Mouse (Mus musculus) heart, embryonic 14.5 days (tissue): ENCODE data around the gene Irf2bp1. TPM values are rescaled to one million over a fixed set of nuclear protein-coding genes. Genes with fewer than 3 reads are reported as not detected.

Experiments used
- ATAC-seq: fragments of 200-750 bp; cut with Nextera tagmentation; 2 replicates; pipeline ENCODE4 v1.8.0; 2017; ENCODE audit warnings: low read depth, moderate TSS enrichment; ENCODE audit not compliant: insufficient number of reproducible peaks, insufficient read depth, low FRiP score
- H3K27ac ChIP-seq, 2 experiments: fragments of 200-500 bp in 1 of 2; fragments of 300-500 bp in 1 of 2; sonication (generic) in 1 of 2; replicated peaks in 1 of 2; 2 replicates each; pipeline ENCODE4 v1.5.1; 2012 to 2014; ENCODE audit warnings: low read depth in 2 of 2, low read length in 2 of 2, control low read depth in 1 of 2, mild to moderate bottlenecking in 1 of 2, mixed read lengths in 1 of 2; ENCODE audit not compliant: control insufficient read depth in 1 of 2, insufficient read depth in 1 of 2
- H3K27me3 ChIP-seq: fragments of 300-500 bp; sonication (generic); 2 replicates; pipeline ENCODE4 v1.6.1; 2014; ENCODE audit warnings: mild to moderate bottlenecking, low read length, control low read depth; ENCODE audit not compliant: control insufficient read depth, insufficient read depth
- H3K36me3 ChIP-seq: fragments of 300-500 bp; sonication (generic); 2 replicates; pipeline ENCODE4 v1.6.1; 2014; ENCODE audit warnings: mild to moderate bottlenecking, control low read depth, low read length, mixed read lengths; ENCODE audit not compliant: control insufficient read depth, insufficient read depth
- H3K4me1 ChIP-seq, 2 experiments: fragments of 200-500 bp in 1 of 2; fragments of 300-500 bp in 1 of 2; sonication (generic) in 1 of 2; 2 replicates each; pipeline ENCODE4 v1.6.1; 2012 to 2014; ENCODE audit warnings: low read length in 2 of 2, control low read depth in 1 of 2, mixed read lengths in 1 of 2; ENCODE audit not compliant: control insufficient read depth in 2 of 2, insufficient read depth in 2 of 2
- H3K4me2 ChIP-seq: fragments of 300-500 bp; sonication (generic); 2 replicates; pipeline ENCODE4 v1.6.1; 2014; ENCODE audit warnings: mild to moderate bottlenecking, low read length
- H3K4me3 ChIP-seq, 2 experiments: fragments of 200-500 bp in 1 of 2; fragments of 300-500 bp in 1 of 2; sonication (generic) in 1 of 2; 2 replicates each; pipeline ENCODE4 v1.5.1; 2012 to 2014; ENCODE audit warnings: low read length in 2 of 2, mild to moderate bottlenecking in 2 of 2, control low read depth in 1 of 2, low read depth in 1 of 2, moderate library complexity in 1 of 2; ENCODE audit not compliant: control insufficient read depth in 1 of 2, insufficient read depth in 1 of 2
- H3K9ac ChIP-seq: fragments of 300-500 bp; sonication (generic); 2 replicates; pipeline ENCODE4 v1.6.1; 2014; ENCODE audit warnings: mild to moderate bottlenecking, low read length
- H3K9me3 ChIP-seq: fragments of 300-500 bp; sonication (generic); 2 replicates; pipeline ENCODE4 v1.6.1; 2016; ENCODE audit warnings: low read length, control low read depth; ENCODE audit not compliant: control insufficient read depth
- WGBS: fragments of 180-500 bp; shearing (Covaris S2); extraction: QIAGEN DNeasy Blood & Tissue Kit; methylation state at CpG from one replicate; pipeline ENCODE4 v1.1.7; 2014; 5-methylcytosine and 5-hydroxymethylcytosine counted together
- polyA plus RNA-seq: library from polyadenylated mRNA; unstranded; fragments of >200 nt; fragmentation: Nextera tagmentation; extraction: Ambion mirVana; gene quantifications from 2 replicates; pipeline ENCODE4 v1.2.1, GENCODE M21; 2014

Gene Irf2bp1
- polyA plus RNA-seq, 1 experiment from 2014 or later: 17.8 TPM

DNA sequence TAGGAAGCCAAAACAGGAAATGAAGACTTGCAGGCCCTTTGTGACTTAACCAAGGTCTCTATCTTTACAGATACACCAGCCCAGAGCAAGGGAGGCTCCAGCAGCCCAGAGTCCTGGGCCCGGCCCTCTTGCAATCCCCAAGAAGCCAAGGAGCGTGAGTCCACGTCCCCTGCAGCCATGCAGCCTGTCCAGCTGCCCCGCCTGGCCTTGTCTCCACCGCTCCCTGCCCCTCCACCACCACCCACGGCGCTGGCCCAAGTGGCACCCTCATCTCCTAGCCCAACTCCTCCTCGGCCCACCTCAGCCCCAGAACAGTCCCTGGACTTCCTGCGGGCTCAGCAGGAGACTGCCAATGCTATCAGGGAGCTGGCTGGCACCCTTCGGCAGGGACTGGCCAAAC lies 3.4 kb upstream of the Irf2bp1 start:
- peaks cover 7 to 33% of the 10 kb centered on the region in 2 experiments for H3K4me1 ChIP-seq

DNA sequence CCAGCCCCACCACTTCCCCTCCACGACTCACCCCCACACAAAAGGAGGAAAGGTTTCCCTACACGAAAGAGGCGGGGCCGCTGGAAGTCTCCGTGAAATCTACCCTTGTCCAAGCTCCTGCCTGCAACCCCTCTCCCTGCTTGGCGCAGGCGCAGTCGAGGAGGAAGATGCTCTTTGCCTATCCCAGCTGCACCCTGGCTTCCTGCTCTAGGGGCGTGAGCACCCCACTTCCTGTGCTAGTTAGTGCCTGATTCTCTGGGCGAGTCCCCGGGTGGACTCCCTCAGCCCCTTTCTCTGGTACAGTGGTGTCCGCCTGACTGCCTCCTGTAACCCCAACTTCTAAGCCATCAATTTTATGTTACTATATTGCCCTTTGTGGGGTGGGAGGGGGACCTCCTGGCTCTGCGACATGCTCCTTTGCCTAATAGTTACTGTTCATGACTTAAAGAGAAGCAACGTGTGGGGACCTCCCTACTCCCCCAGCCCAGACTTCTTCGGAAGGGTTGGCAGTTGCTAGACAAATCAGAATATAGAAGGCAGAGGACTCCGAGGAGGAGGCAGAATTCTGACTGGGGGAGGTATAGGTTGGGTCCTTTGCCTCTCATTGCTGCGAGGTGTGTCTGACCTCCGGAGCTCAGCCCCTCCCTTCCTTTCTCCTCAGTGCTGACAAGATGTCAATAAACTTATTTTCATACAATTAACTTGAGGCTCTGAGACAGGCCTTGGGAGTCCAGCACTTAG lies 2.6 kb upstream of the Irf2bp1 start:
- Histone ChIP-seq H3K9ac (peak overlapping the region; percentile 75), H3K27me3 (no peaks in the 10 kb centered on the region), H3K36me3 (peaks cover 15% of the 10 kb centered on the region), H3K4me1 (peaks cover 9 to 41% of the 10 kb centered on the region in 2 experiments), H3K4me2 (peak overlapping the region; percentile 70), H3K27ac (peak overlapping the region in 1 of 2 experiments; percentile 61; a peak in 2 of 4 replicates), H3K4me3 (peak overlapping the region; percentile 45 to 48), H3K9me3 (no peaks in the 10 kb centered on the region)
- WGBS: 28% methylated on average over 18 of the region's 18 CpGs
- ATAC-seq: no peak

More for the DNA sequence above, 3.4 kb upstream of the Irf2bp1 start:
- Histone ChIP-seq H3K9ac (peak overlapping the region; percentile 75), H3K27ac (peak overlapping the region in 1 of 2 experiments; percentile 58; a peak in 2 of 4 replicates), H3K4me2 (peak overlapping the region; percentile 70), H3K9me3 (no peaks in the 10 kb centered on the region), H3K27me3 (no peaks in the 10 kb centered on the region), H3K36me3 (peaks cover 7% of the 10 kb centered on the region), H3K4me3 (peak overlapping the region; percentile 45 to 48)
- 27% methylated on average over 10 of the region's 10 CpGs for WGBS
- ATAC-seq: no peak

- H3K4me1 ChIP-seq: peaks cover 9 to 45% of the 10 kb centered on the region in 2 experiments
- 76% methylated on average over 3 of the region's 3 CpGs for WGBS
- H3K9ac ChIP-seq: no peak overlapping the region; the same call in 1 of the 2 replicates
These were observed 2.1 kb upstream of the Irf2bp1 start for GRCm38 (mm10) chr7:19001807-19002085.

GRCm38 (mm10) chr7:19002115-19002514 lies 1.7 kb upstream of the Irf2bp1 start:
- WGBS: 44% methylated on average over 4 of the region's 4 CpGs
- H3K4me1 ChIP-seq: peaks cover 9 to 48% of the 10 kb centered on the region in 2 experiments
- no peak for ATAC-seq

More at GRCm38 (mm10) chr7:19001807-19002085, 2.1 kb upstream of the Irf2bp1 start:
- no peaks in the 10 kb centered on the region for H3K9me3 ChIP-seq
- ATAC-seq: no peak
- 0 out of 2 replicates have a peak overlapping the region, but pooled peaks have one; percentile 70 for H3K4me2 ChIP-seq
- H3K27me3 ChIP-seq: no peaks in the 10 kb centered on the region
- H3K36me3 ChIP-seq: peaks cover 20% of the 10 kb centered on the region
- peak overlapping the region in 1 of 2 experiments; percentile 61; a peak in 1 of 4 replicates for H3K27ac ChIP-seq
- H3K4me3 ChIP-seq: no peak overlapping the region

DNA sequence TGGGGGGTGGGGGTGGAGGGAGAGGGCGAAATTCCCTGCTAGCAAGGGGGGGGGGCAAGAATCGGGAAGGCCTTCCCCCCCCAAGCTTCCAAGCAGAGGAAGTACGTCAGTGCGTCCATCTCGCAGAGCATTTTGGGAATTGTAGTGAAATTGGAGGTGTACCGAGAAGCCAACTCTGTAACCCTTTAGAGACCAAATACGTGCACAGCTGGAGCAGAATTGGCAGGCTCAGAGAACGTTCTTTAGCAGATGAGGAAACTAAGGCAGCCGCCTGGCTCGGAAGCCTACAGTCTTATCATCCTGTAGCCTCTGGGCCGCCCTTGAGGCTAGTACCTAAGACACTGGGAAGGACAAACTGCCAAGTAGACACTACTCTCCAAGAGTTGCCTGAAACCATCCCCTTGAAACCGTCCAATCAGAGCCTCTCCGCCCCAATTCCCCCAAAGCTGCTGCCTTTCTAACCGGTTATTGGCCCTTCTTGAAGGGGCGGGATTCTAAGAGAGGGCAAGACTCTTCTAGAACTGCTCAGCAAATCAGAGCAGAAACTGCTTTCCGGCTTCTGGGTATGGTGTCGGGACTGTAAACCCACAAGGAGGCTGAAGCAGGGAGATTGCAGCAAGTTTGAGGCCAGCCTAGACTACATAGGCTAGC lies 871 bp upstream of the Irf2bp1 start:
- Histone ChIP-seq H3K27ac (peak overlapping the region; percentile 44 to 67), H3K4me2 (peak overlapping the region; percentile 82), H3K36me3 (peaks cover 32% of the 10 kb centered on the region), H3K27me3 (no peaks in the 10 kb centered on the region), H3K4me1 (peaks cover 9 to 48% of the 10 kb centered on the region in 2 experiments), H3K4me3 (peak overlapping the region; percentile 43 to 45), H3K9me3 (no peaks in the 10 kb centered on the region), H3K9ac (peak overlapping the region; percentile 80)
- 0 out of 2 replicates have a peak, but pooled peaks have one; percentile 22 for ATAC-seq
- WGBS: 3% methylated on average over 17 of the region's 17 CpGs

More at GRCm38 (mm10) chr7:19002115-19002514, 1.7 kb upstream of the Irf2bp1 start:
- peaks cover 24% of the 10 kb centered on the region for H3K36me3 ChIP-seq
- H3K9me3 ChIP-seq: no peaks in the 10 kb centered on the region
- H3K9ac ChIP-seq: peak overlapping the region; percentile 80
- peak overlapping the region; percentile 82 for H3K4me2 ChIP-seq
- H3K27me3 ChIP-seq: no peaks in the 10 kb centered on the region
- peak overlapping the region in 1 of 2 experiments; percentile 67; a peak in 2 of 4 replicates for H3K27ac ChIP-seq
- H3K4me3 ChIP-seq: peak overlapping the region in 1 of 2 experiments; percentile 43; a peak in 2 of 4 replicates

DNA sequence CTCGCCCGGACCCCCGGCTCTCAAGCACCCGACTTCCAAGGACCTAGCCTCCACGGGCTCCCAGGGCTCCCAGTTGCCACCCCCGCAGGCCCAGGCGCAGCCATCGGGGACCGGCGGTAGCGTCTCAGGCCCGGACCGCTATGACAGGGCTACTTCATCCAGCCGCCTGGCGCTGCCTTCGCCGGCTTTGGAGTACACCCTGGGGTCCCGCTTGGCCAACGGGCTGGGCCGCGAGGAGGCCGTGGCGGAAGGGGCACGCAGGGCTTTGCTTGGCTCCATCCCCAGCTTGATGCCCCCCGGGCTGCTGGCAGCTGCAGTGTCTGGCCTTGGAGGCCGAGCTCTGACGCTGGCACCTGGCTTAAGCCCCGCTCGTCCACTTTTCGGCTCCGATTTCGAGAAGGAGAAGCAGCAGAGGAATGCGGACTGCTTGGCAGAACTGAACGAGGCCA lies 811 bp downstream of the Irf2bp1 start:
- H3K27ac ChIP-seq: peak overlapping the region; percentile 9 to 94; a peak in 3 of 4 replicates
- H3K36me3 ChIP-seq: peaks cover 32% of the 10 kb centered on the region
- peak overlapping the region; percentile 92 for H3K9ac ChIP-seq
- WGBS: 5% methylated on average over 34 of the region's 34 CpGs
- no peak for ATAC-seq
- peak overlapping the region; percentile 99 for H3K4me2 ChIP-seq
- H3K4me3 ChIP-seq: peak overlapping the region; percentile 89 to 96
- H3K27me3 ChIP-seq: no peaks in the 10 kb centered on the region
- H3K9me3 ChIP-seq: no peaks in the 10 kb centered on the region
- peaks cover 9 to 48% of the 10 kb centered on the region in 2 experiments for H3K4me1 ChIP-seq

GRCm38 (mm10) chr7:19005417-19006121 lies 1.7 kb downstream of the Irf2bp1 start:
- Histone ChIP-seq H3K27ac (no peak overlapping the region), H3K9me3 (no peaks in the 10 kb centered on the region), H3K4me1 (peaks cover 9 to 43% of the 10 kb centered on the region in 2 experiments), H3K36me3 (peaks cover 32% of the 10 kb centered on the region), H3K27me3 (no peaks in the 10 kb centered on the region), H3K4me2 (peak overlapping the region; percentile 99), H3K9ac (peak overlapping the region; percentile 92; the same call in 1 of the 2 replicates), H3K4me3 (peak overlapping the region; percentile 89 to 96; a peak in 2 of 4 replicates)
- 82% methylated on average over 34 of the region's 34 CpGs for WGBS
- ATAC-seq: no peak
